Mouse (Mus musculus): ENCODE results near the gene Pkig. TPM values are rescaled to one million over a fixed set of nuclear protein-coding genes. Genes with fewer than 3 reads are reported as not detected.

The Pkig gene
- total RNA-seq, 2 experiments from 2014 or later: 67.4 to 72.8 TPM

- no peak for DNase-seq (ENCODE audit: low spot score in 2 of 2)
Measured at GRCm38 (mm10) chr2:163708321-163708720, 50.1 kb downstream of the Pkig start.

GRCm38 (mm10) chr2:163708763-163709250, 50.6 kb downstream of the Pkig start:
- no peak for DNase-seq (ENCODE audit: low spot score in 2 of 2)

- DNase-seq (ENCODE audit: low spot score in 2 of 2): no peak
Measured at GRCm38 (mm10) chr2:163710000-163710399, 51.8 kb downstream of the Pkig start.

GRCm38 (mm10) chr2:163710606-163711159, 52.5 kb downstream of the Pkig start:
- DNase-seq (ENCODE audit: low spot score in 2 of 2): no peak

GRCm38 (mm10) chr2:163711368-163711868, 53.2 kb downstream of the Pkig start:
- no peak for DNase-seq (ENCODE audit: low spot score in 2 of 2)

GRCm38 (mm10) chr2:163712473-163712872, 54.3 kb downstream of the Pkig start:
- no peak for DNase-seq (ENCODE audit: low spot score in 2 of 2)

GRCm38 (mm10) chr2:163712874-163713273, 54.7 kb downstream of the Pkig start:
- DNase-seq (ENCODE audit: low spot score in 2 of 2): no peak

GRCm38 (mm10) chr2:163713340-163713739, 55.2 kb downstream of the Pkig start:
- DNase-seq (ENCODE audit: low spot score in 2 of 2): no peak

GRCm38 (mm10) chr2:163716448-163716847, 58.3 kb downstream of the Pkig start:
- DNase-seq (ENCODE audit: low spot score in 2 of 2): no peak

- DNase-seq (ENCODE audit: low spot score in 2 of 2): no peak
Measured at GRCm38 (mm10) chr2:163716853-163717252, 58.7 kb downstream of the Pkig start.

GRCm38 (mm10) chr2:163718526-163718925, 60.3 kb downstream of the Pkig start:
- no peak for DNase-seq (ENCODE audit: low spot score in 2 of 2)

GRCm38 (mm10) chr2:163718951-163719603, 60.9 kb downstream of the Pkig start:
- peak; percentile 48 to 70 for DNase-seq (ENCODE audit: low spot score in 2 of 2)

GRCm38 (mm10) chr2:163719616-163720015, 61.4 kb downstream of the Pkig start:
- DNase-seq (ENCODE audit: low spot score in 2 of 2): no peak

- peak in 1 of 2 experiments; percentile 41 for DNase-seq (ENCODE audit: low spot score in 2 of 2)
Measured at GRCm38 (mm10) chr2:163722550-163722949, 64.4 kb downstream of the Pkig start.

GRCm38 (mm10) chr2:163726766-163727393, 68.7 kb downstream of the Pkig start:
- no peak for DNase-seq (ENCODE audit: low spot score in 2 of 2)

- DNase-seq (ENCODE audit: low spot score in 2 of 2): no peak
Measured at GRCm38 (mm10) chr2:163728300-163728699, 70.1 kb downstream of the Pkig start.

- DNase-seq (ENCODE audit: low spot score in 2 of 2): no peak
Measured at GRCm38 (mm10) chr2:163732021-163732420, 73.8 kb downstream of the Pkig start.

- DNase-seq (ENCODE audit: low spot score in 2 of 2): no peak
Measured at GRCm38 (mm10) chr2:163735163-163735562, 77.0 kb downstream of the Pkig start.

- DNase-seq (ENCODE audit: low spot score in 2 of 2): no peak
Measured at GRCm38 (mm10) chr2:163735980-163736379, 77.8 kb downstream of the Pkig start.

- no peak for DNase-seq (ENCODE audit: low spot score in 2 of 2)
Measured at GRCm38 (mm10) chr2:163742656-163743055, 84.5 kb downstream of the Pkig start.

GRCm38 (mm10) chr2:163743357-163743756, 85.2 kb downstream of the Pkig start:
- DNase-seq (ENCODE audit: low spot score in 2 of 2): no peak
